Mouse (Mus musculus): ENCODE results near the gene Mrs2. TPM values are rescaled to one million over a fixed set of nuclear protein-coding genes. Genes with fewer than 3 reads are reported as not detected.

Mrs2 gene
- polyA plus RNA-seq (2012; rRNA removed), result 6.0 and 6.6 TPM in 2 replicates

DNA sequence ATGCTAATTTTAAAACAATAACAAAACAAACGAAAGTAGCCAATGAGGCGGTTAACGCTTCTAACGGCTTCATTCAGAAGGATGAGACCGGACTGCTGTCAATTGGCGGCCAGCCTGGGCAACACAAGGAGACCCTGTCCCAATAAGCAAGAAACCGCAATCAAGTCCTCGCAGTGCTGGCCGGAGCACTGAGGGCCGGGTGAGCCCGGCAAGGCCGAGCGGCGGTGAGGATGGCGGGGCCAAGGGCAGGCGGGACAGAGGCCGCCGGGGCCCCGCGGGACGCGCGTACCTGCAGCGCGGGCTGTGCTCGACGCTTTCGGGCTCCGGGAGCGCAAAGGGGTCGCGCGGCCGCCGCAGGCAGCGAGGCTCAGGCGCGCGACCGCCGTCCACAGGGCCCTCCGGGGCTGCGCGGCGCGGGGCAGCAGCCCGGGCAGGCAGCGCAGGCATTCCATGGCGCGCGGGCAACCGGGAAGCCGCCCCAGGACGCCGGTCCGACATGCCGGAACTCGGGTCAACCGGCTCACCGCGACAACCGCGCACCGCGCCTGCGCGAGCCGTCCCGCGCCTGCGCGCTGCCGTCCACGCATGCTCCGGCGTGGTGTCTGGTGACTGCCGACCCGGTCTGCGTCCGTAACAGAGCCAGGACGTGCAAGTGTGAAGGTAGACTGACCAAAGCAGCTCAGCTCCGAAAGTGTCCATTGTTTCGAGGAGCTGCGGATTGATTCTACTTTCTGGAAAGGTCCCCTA is at the start of gene Mrs2:
TSS of gene Mrs2 (minus strand) at position 587 of the 747 bp plus-strand sequence.

DNA sequence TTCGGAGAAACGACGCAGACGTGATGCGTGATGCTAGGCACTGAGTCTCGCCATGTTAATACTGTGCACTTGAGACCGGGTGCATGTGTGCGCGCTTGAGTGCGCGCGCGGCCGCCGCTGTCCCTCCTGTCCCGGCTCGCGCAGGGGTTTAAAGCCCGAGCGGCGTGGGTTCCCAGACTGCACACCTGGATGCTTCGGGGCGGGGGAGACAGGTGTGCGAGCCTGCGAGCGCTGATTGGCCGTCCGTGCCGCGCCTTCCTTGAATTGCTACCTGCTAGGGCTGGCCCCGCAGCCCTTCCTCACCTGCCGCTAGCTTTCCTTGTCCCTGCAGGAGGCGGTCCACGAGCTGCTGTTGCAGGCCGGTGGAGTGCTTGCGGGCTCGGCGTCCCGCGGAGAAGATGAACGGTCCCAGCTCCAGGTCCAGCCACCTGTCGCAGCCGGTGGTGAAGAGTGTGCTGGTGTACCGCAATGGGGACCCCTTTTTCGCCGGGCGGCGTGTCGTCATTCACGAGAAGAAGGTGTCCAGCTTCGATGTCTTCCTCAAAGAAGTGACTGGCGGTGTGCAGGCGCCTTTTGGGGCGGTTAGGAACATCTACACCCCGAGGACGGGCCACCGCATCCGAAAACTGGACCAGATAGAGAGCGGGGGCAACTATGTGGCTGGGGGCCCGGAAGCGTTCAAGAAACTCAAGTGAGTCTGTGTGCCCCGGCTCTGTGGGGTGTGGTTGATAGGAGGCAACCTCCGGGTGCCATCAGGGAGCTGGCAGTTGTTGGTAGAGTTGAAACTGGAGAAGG is 35.9 kb upstream of the Mrs2 start, which contains the start of gene Dcdc2a:
TSS of gene Dcdc2a (plus strand) at position 132 of the 795 bp plus-strand sequence.

DNA sequence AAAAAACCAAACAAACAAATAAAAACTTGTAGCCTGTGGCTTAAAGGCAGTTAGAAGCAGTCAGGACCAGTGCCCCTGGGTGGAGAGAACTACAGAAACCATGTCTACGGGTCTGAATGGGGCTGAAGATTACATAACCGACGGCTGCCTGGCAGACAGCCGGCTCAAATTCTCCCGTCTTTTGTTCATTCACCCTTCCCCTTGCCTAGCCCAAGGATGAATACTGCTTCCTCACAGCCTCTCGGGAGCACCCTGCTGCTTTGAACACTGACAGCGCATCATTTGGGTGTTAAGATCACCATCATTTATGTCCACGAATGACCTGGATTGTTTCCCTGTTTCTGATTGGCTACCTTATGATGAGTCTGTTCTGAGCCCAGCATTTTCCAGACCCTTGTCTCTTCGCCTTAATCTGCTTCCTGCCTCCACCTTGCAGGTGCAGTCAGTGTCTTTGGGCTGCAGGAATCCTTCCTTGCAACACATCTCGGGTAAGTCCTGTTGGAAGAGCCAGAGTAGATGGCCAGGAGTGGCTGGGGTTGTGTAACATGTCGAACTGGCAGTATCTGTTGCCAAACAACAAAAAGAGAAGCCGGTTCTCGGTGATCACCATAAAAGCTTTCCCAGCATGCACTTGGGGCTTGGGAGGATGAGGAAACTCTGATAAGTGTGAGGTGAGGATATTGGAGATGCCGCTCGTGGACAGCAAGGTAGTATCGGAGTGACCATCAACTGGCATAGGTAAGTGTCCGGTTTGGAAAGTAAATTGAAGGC is 77.5 kb downstream of the Mrs2 start, which contains the start of gene Gpld1:
TSS of gene Gpld1 (plus strand) at position 641 of the 771 bp plus-strand sequence.

Other genes with a start within 250 kb of the Mrs2 start
- 29.1 and 30.2 TPM in 2 replicates for gene BC005537, start 218.7 kb downstream of the Mrs2 start, polyA plus RNA-seq (2012; rRNA removed)
- 46.8 and 53.9 TPM in 2 replicates for gene Acot13, start 188.8 kb downstream of the Mrs2 start, polyA plus RNA-seq (2012; rRNA removed)
- gene Tdp2, start 188.7 kb downstream of the Mrs2 start, polyA plus RNA-seq (2012; rRNA removed), result 18.0 and 18.5 TPM in 2 replicates
- gene D130043K22Rik, start 175.2 kb downstream of the Mrs2 start, polyA plus RNA-seq (2012; rRNA removed), result 0.23 and 0.31 TPM in 2 replicates
- 5.0 and 5.5 TPM in 2 replicates for gene Aldh5a1, start 82.7 kb downstream of the Mrs2 start, polyA plus RNA-seq (2012; rRNA removed)
- 52.9 and 57.0 TPM in 2 replicates for gene Gpld1, start 77.2 kb downstream of the Mrs2 start, polyA plus RNA-seq (2012; rRNA removed)
- 0.82 and 1.2 TPM in 2 replicates for gene Dcdc2a, start 35.6 kb upstream of the Mrs2 start, polyA plus RNA-seq (2012; rRNA removed)

Measured in liver, embryonic 18 days (tissue).